Mouse (Mus musculus): ENCODE data around the gene 1700022I11Rik. TPM values are rescaled to one million over a fixed set of nuclear protein-coding genes. Genes with fewer than 3 reads are reported as not detected.

The 1700022I11Rik gene
- polyA plus RNA-seq, 1 experiment: not detected

DNA sequence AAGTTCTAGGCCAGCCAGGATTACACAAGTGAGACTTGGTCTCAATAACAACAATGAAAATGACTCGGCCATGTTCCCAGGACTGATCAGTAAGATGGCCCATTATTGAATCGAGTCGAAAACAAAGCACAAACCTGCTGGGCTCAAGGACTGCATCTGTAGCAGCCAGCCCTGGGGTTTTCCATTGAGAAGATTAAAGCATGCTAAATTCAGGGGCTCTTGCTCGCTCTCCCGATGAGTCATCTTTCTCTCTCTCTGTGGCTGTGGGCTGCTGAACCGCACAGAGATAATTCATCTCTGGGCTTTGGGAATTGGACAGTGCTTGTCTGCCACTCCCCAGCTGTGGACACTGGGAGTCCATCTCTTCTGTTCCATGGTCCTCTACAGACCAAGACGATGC lies 28.0 kb upstream of the 1700022I11Rik start:
- Histone ChIP-seq H3K4me3 (replicated peaks; ENCODE audit: extremely low read depth, low read depth, low read length) (no peak overlapping the region), H3K4me1 (ENCODE audit: control insufficient read depth, insufficient read depth, low read length) (no peaks in the 10 kb centered on the region)
- no peak for DNase-seq
- TF ChIP-seq CTCF (IDR thresholded peaks at IDR 0.05; ENCODE audit: insufficient read depth, low read length) (no peak), POLR2A (IDR thresholded peaks at IDR 0.05; ENCODE audit: borderline replicate concordance, extremely low read depth, low read depth, low read length) (no peak)
- 76% methylated on average over 7 of the region's 7 CpGs for WGBS

DNA sequence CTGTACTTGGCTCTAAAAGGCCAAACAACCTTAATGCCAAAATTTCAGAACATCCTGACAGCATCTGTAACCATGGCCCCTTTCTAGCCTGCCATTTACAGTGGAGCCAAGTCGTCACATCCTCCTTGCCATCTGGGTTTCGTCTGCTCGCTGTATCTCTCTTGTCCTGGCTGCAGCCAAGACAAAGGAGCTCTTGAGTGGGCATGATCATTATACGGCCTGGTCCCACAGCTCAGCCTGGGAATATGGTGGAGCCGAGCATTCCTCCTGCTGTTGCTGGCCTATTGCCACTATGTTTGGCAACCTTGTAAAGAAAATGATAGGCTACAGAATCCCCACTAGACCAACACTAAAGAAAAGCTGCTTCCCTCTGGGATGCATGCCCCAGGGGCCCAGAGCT lies 26.1 kb upstream of the 1700022I11Rik start:
- Histone ChIP-seq H3K4me1 (ENCODE audit: control insufficient read depth, insufficient read depth, low read length) (no peaks in the 10 kb centered on the region), H3K4me3 (replicated peaks; ENCODE audit: extremely low read depth, low read depth, low read length) (no peak overlapping the region)
- TF ChIP-seq CTCF (IDR thresholded peaks at IDR 0.05; ENCODE audit: insufficient read depth, low read length) (no peak), POLR2A (IDR thresholded peaks at IDR 0.05; ENCODE audit: borderline replicate concordance, extremely low read depth, low read depth, low read length) (no peak)
- 61% methylated on average over 5 of the region's 5 CpGs for WGBS
- DNase-seq: no peak

DNA sequence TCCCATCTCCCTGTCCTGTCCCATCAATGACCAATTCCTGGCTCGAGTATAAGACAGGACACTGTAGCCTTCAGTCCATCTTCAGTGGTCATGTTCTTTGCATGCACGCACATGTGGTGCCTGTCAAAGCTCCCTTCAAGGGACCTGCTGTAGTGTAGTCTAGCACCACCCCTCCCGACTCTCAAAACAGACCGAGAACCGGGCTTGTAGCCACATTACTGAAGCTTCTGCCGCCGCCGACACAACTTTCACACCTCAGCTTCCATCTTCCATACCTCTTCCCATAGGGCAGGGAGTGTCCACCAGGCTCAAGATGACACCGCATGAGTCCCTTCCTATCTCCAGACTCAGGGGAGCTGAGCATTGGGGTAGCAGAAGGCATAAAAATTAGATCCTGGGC lies 25.2 kb upstream of the 1700022I11Rik start:
- Histone ChIP-seq H3K4me1 (ENCODE audit: control insufficient read depth, insufficient read depth, low read length) (peaks cover 2% of the 10 kb centered on the region; the same call in 1 of the 2 replicates), H3K4me3 (replicated peaks; ENCODE audit: extremely low read depth, low read depth, low read length) (no peak overlapping the region)
- WGBS: 80% methylated on average over 9 of the region's 9 CpGs
- TF ChIP-seq CTCF (IDR thresholded peaks at IDR 0.05; ENCODE audit: insufficient read depth, low read length) (no peak), POLR2A (IDR thresholded peaks at IDR 0.05; ENCODE audit: borderline replicate concordance, extremely low read depth, low read depth, low read length) (no peak)
- DNase-seq: no peak

DNA sequence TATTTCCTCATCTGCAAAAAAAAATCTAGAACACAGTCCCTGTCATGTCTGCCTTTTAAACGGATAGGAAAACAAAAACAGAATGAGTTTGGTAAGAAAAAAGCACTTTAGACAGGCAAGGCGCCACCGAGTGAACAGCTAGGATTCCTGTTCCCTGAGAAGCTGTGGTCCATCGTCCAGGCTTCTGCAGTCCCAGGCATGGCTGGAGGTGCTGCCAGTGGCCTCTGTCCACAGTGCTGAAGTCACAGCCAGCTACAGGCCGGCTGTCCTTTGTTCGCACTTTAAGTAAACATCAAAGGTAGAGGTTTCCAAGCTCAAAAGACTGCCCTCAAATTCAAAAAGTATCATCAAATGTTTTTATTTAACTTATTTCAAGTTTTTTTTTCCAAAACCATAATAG lies 24.4 kb upstream of the 1700022I11Rik start:
- no peak for DNase-seq
- TF ChIP-seq CTCF (IDR thresholded peaks at IDR 0.05; ENCODE audit: insufficient read depth, low read length) (no peak), POLR2A (IDR thresholded peaks at IDR 0.05; ENCODE audit: borderline replicate concordance, extremely low read depth, low read depth, low read length) (no peak)
- WGBS: 7% methylated on average over 6 of the region's 6 CpGs
- no peak overlapping the region for H3K4me3 ChIP-seq (replicated peaks; ENCODE audit: extremely low read depth, low read depth, low read length)
- peaks cover 3% of the 10 kb centered on the region; the same call in 1 of the 2 replicates for H3K4me1 ChIP-seq (ENCODE audit: control insufficient read depth, insufficient read depth, low read length)

DNA sequence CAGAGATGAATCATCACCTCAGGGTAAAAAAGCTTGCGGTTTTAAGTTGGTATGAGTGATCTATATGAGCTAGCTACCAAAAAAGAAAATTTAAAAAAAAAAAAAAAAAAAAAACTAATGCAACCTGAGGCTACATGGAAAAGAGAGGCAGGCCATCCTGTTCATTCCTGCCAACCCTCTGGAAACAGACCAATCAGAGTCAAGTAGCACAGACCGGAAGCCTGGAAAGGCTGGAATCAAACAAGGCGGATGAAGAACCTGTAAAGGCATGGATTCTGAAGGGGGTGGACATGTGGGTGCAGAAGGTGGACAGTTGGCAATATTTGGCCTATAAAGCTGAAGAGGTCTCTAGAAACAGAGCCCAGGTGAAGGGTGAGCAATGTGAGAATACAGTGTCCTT lies 24.0 kb upstream of the 1700022I11Rik start:
- TF ChIP-seq CTCF (IDR thresholded peaks at IDR 0.05; ENCODE audit: insufficient read depth, low read length): no peak
- TF ChIP-seq POLR2A (IDR thresholded peaks at IDR 0.05; ENCODE audit: borderline replicate concordance, extremely low read depth, low read depth, low read length): no peak
- H3K4me1 ChIP-seq (ENCODE audit: control insufficient read depth, insufficient read depth, low read length): peaks cover 5% of the 10 kb centered on the region
- no peak overlapping the region for H3K4me3 ChIP-seq (replicated peaks; ENCODE audit: extremely low read depth, low read depth, low read length)
- 81% methylated on average over 3 of the region's 3 CpGs for WGBS
- no peak for DNase-seq

DNA sequence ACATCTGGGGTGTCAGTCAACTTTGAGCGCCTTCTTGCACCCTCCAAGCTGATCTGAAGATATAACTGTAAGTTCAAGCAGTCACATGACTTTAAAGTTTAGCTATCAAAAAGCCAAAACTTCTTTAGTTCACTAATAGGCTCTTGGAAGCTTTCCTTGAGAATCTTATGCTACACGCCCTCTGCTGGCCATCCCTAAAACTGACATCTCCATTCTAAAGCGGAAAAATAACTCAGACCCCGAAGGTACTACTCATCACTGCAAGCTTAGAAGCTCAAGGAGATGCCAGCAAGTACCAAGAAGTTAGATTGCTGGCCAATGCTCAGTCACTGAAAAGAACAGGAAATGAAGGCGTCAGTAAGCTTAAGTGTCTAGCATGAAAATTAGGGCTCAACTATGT lies 23.5 kb upstream of the 1700022I11Rik start:
- peak; percentile 46 for DNase-seq
- WGBS: 5% methylated on average over 5 of the region's 5 CpGs
- Histone ChIP-seq H3K4me1 (ENCODE audit: control insufficient read depth, insufficient read depth, low read length) (peaks cover 6% of the 10 kb centered on the region), H3K4me3 (replicated peaks; ENCODE audit: extremely low read depth, low read depth, low read length) (no peak overlapping the region)
- TF ChIP-seq POLR2A (IDR thresholded peaks at IDR 0.05; ENCODE audit: borderline replicate concordance, extremely low read depth, low read depth, low read length) (no peak), CTCF (IDR thresholded peaks at IDR 0.05; ENCODE audit: insufficient read depth, low read length) (no peak)

DNA sequence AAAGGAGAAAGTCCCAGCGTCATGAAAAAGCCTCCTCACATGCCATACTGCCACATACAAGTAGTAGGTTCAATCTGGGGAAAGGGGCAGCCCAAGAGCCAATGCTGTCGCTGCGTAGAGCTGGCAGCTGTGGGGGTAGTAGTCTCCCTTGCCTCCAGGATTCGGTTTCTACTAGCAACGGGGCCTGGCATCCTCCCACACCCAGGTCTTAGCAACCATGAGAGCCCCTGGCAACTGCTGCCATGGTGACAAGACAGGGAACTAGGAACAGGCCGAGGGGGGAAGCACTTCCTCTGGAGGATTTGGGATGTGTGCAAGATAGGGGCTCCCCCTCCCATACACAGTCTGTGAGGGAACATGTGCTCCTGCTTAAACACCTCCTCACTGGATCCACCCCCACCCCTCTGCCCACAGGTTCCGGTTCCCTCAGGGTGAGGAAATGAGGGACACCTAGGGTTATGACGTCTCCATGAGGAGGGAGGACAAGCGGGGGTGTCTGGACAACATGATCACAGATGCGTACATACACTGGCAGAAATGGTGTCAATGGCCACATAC lies 22.6 kb upstream of the 1700022I11Rik start:
- DNase-seq: no peak
- no peak overlapping the region for H3K4me3 ChIP-seq (replicated peaks; ENCODE audit: extremely low read depth, low read depth, low read length)
- 56% methylated on average over 10 of the region's 10 CpGs for WGBS
- TF ChIP-seq POLR2A (IDR thresholded peaks at IDR 0.05; ENCODE audit: borderline replicate concordance, extremely low read depth, low read depth, low read length) (no peak), CTCF (IDR thresholded peaks at IDR 0.05; ENCODE audit: insufficient read depth, low read length) (no peak)
- peaks cover 6% of the 10 kb centered on the region for H3K4me1 ChIP-seq (ENCODE audit: control insufficient read depth, insufficient read depth, low read length)

DNA sequence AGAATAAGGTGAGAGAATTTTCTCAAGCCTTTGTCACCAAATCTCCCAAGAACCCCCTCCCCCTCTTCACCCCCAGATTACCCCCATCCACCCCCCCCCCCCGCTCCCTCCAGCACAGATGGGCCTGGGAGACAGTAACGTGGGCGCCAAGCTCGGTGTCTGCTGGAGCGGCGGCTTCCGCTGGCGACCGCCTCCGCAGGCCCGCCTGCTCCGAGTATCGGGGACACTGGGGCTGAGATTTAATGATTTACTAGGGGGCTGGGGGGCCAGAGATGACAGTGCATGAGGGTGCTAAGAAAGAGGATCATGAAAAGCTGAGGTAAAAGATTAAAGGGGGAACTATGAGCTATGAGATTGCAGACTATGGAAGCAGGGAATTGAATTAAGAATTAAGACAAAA lies 20.9 kb upstream of the 1700022I11Rik start:
- H3K4me3 ChIP-seq (replicated peaks; ENCODE audit: extremely low read depth, low read depth, low read length): no peak overlapping the region
- 44% methylated on average over 13 of the region's 13 CpGs for WGBS
- DNase-seq: no peak
- TF ChIP-seq POLR2A (IDR thresholded peaks at IDR 0.05; ENCODE audit: borderline replicate concordance, extremely low read depth, low read depth, low read length): no peak
- TF ChIP-seq CTCF (IDR thresholded peaks at IDR 0.05; ENCODE audit: insufficient read depth, low read length): no peak
- H3K4me1 ChIP-seq (ENCODE audit: control insufficient read depth, insufficient read depth, low read length): peaks cover 6% of the 10 kb centered on the region

DNA sequence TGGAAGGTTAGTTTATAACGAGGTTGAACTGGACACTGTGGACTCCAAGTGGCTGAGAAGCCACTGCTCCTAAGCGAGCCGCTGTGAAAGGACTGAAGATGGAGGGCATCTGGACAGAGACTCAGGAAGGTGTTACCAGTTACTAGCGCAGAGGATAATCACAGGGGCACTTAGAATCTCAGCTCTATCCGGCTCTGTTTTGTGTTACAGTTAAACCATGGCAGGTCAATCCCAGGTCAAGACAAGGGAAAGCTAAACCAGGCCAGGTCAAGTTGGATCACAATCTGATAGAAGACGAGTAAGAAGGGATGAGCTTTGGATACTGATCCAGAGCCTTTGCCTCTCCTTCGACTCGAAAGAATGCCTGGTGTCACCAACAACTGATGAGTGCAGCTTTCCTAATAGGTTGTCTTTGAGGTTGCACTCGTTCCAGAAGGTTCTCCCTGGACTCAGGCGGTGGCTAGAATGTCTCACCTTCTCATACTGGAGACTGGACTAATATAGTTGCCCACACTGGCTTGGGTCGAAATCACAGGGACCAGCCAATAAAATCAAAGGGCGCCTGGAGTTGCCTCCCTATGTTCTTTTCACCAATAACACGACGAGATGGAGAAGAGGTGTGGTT lies 20.2 kb upstream of the 1700022I11Rik start:
- WGBS: 8% methylated on average over 14 of the region's 14 CpGs
- TF ChIP-seq CTCF (IDR thresholded peaks at IDR 0.05; ENCODE audit: insufficient read depth, low read length): no peak
- peak; percentile 27; the same call in 1 of the 2 replicates for TF ChIP-seq POLR2A (IDR thresholded peaks at IDR 0.05; ENCODE audit: borderline replicate concordance, extremely low read depth, low read depth, low read length)
- H3K4me1 ChIP-seq (ENCODE audit: control insufficient read depth, insufficient read depth, low read length): peaks cover 6% of the 10 kb centered on the region
- H3K4me3 ChIP-seq (replicated peaks; ENCODE audit: extremely low read depth, low read depth, low read length): peak overlapping the region; percentile 49
- DNase-seq: no peak

DNA sequence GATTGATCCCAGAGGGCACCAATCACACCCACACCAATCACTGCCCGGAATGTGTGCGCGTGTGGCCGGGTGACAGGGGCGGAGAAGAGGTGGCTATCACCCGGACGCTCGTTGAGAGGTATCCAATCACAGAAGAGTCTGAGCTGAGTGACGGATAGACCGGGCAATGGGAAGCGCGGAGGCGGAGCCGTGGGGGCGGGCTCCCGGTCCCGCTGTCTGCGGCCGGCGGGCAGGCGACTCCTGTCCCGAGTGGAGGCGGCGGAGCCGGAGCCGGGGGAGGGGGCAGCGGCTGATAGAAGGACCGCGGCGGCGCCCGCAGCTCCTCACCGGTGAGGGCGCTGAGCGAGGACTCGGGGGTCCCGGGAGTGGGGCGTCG lies 19.7 kb upstream of the 1700022I11Rik start, which contains the start of gene Dnajb5:
TSS of gene Dnajb5 (plus strand) at position 139 of the 376 bp plus-strand sequence.
- H3K4me1 ChIP-seq (ENCODE audit: control insufficient read depth, insufficient read depth, low read length): peaks cover 6% of the 10 kb centered on the region
- 1% methylated on average over 38 of the region's 39 CpGs for WGBS
- peak; percentile 99 for DNase-seq
- TF ChIP-seq POLR2A (IDR thresholded peaks at IDR 0.05; ENCODE audit: borderline replicate concordance, extremely low read depth, low read depth, low read length) (no peak), CTCF (IDR thresholded peaks at IDR 0.05; ENCODE audit: insufficient read depth, low read length) (no peak)
- H3K4me3 ChIP-seq (replicated peaks; ENCODE audit: extremely low read depth, low read depth, low read length): peak within 1 kb of the TSS; percentile 84

All from lung, adult 2 months (tissue).